Mouse (Mus musculus): ENCODE measurements around the gene Tbx19. TPM values are rescaled to one million over a fixed set of nuclear protein-coding genes. Genes with fewer than 3 reads are reported as not detected.

Tbx19 gene
- polyA plus RNA-seq, 1 experiment: not detected

- H3ac ChIP-seq (ENCODE audit: control insufficient read depth, insufficient read length, low read depth): no peak overlapping the region
- no peaks in the 10 kb centered on the region for H3K36me3 ChIP-seq (ENCODE audit: control insufficient read depth, insufficient read depth)
- no peak overlapping the region for H3K4me3 ChIP-seq (ENCODE audit: insufficient read depth, poor library complexity, severe bottlenecking)
- H3K79me2 ChIP-seq (ENCODE audit: control insufficient read depth, insufficient read depth): peaks cover 13% of the 10 kb centered on the region
- TF ChIP-seq MYOG (IDR thresholded peaks at IDR 0.05; ENCODE audit: control insufficient read depth, extremely low read depth, insufficient read length) (no peak), CTCF (IDR thresholded peaks at IDR 0.05; ENCODE audit: control insufficient read depth, insufficient read depth, insufficient read length) (no peak), MAX (IDR thresholded peaks at IDR 0.05) (no peak), FOSL1 (IDR thresholded peaks at IDR 0.05; ENCODE audit: insufficient read depth, low read length, poor library complexity, severe bottlenecking) (no peak), MYOD1 (IDR thresholded peaks at IDR 0.05; ENCODE audit: control insufficient read depth, insufficient read length, low read depth) (peak; percentile 89), USF1 (IDR thresholded peaks at IDR 0.05; ENCODE audit: low read depth) (no peak), CEBPB (IDR thresholded peaks at IDR 0.05; ENCODE audit: low read depth) (no peak)
- H3K27me3 ChIP-seq (ENCODE audit: control insufficient read depth, insufficient read depth, insufficient read length): no peaks in the 10 kb centered on the region
- H3K79me3 ChIP-seq (ENCODE audit: low read depth): peaks cover 7% of the 10 kb centered on the region
Measured at GRCm38 (mm10) chr1:165190571-165191273, 30.1 kb upstream of the Tbx19 start.

- peaks cover 7% of the 10 kb centered on the region for H3K79me3 ChIP-seq (ENCODE audit: low read depth)
- no peak overlapping the region for H3ac ChIP-seq (ENCODE audit: control insufficient read depth, insufficient read length, low read depth)
- H3K4me3 ChIP-seq (ENCODE audit: insufficient read depth, poor library complexity, severe bottlenecking): no peak overlapping the region
- peaks cover 13% of the 10 kb centered on the region for H3K79me2 ChIP-seq (ENCODE audit: control insufficient read depth, insufficient read depth)
- H3K27me3 ChIP-seq (ENCODE audit: control insufficient read depth, insufficient read depth, insufficient read length): no peaks in the 10 kb centered on the region
- H3K36me3 ChIP-seq (ENCODE audit: control insufficient read depth, insufficient read depth): no peaks in the 10 kb centered on the region
- TF ChIP-seq MYOD1 (IDR thresholded peaks at IDR 0.05; ENCODE audit: control insufficient read depth, insufficient read length, low read depth) (peak; percentile 56), CEBPB (IDR thresholded peaks at IDR 0.05; ENCODE audit: low read depth) (no peak), FOSL1 (IDR thresholded peaks at IDR 0.05; ENCODE audit: insufficient read depth, low read length, poor library complexity, severe bottlenecking) (no peak), MYOG (IDR thresholded peaks at IDR 0.05; ENCODE audit: control insufficient read depth, extremely low read depth, insufficient read length) (no peak), USF1 (IDR thresholded peaks at IDR 0.05; ENCODE audit: low read depth) (no peak), CTCF (IDR thresholded peaks at IDR 0.05; ENCODE audit: control insufficient read depth, insufficient read depth, insufficient read length) (no peak), MAX (IDR thresholded peaks at IDR 0.05) (no peak)
Measured at GRCm38 (mm10) chr1:165190068-165190467, 29.5 kb upstream of the Tbx19 start.

DNA sequence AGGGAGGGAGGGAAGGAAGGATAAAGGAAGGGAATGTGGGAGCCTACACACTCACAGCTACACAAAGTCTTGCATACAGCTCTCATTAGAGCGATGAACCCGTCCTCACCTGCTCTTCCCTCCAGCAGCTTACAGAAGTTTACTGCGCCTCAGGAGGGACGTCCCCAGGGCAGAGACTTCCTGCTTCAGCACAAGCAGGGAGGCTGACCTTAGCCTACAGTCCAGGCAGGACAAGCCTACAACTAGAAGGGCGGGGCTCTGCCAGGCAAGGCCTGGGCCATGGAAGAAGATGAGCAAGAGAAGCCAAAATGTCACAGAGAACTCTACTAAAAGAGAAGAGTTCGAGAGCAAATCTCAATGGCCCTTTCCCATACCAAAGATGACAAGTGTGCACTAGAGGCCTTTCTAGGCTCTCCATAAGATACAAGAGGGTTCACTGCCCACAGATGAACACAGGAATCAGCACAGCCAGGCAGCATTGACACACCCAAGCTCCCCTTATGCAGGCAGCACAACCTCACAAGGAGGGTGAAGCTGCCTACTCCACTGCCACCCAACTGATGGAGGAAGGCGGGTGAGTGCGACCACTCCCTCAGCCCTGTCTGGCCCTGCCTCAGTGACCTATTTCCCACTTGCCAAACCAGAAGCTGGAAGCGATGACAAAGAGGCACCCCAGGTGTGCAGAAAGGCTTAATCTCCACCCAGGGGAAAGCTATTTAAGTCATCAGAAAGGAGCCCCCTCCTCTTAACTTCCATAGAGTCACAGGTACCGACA, 28.4 kb upstream of the Tbx19 start:
- TF ChIP-seq CEBPB (IDR thresholded peaks at IDR 0.05; ENCODE audit: low read depth) (no peak), USF1 (IDR thresholded peaks at IDR 0.05; ENCODE audit: low read depth) (no peak), MAX (IDR thresholded peaks at IDR 0.05) (no peak), MYOD1 (IDR thresholded peaks at IDR 0.05; ENCODE audit: control insufficient read depth, insufficient read length, low read depth) (no peak), FOSL1 (IDR thresholded peaks at IDR 0.05; ENCODE audit: insufficient read depth, low read length, poor library complexity, severe bottlenecking) (no peak), CTCF (IDR thresholded peaks at IDR 0.05; ENCODE audit: control insufficient read depth, insufficient read depth, insufficient read length) (no peak), MYOG (IDR thresholded peaks at IDR 0.05; ENCODE audit: control insufficient read depth, extremely low read depth, insufficient read length) (no peak)
- peaks cover 13% of the 10 kb centered on the region for H3K79me2 ChIP-seq (ENCODE audit: control insufficient read depth, insufficient read depth)
- no peak overlapping the region for H3K4me3 ChIP-seq (ENCODE audit: insufficient read depth, poor library complexity, severe bottlenecking)
- H3ac ChIP-seq (ENCODE audit: control insufficient read depth, insufficient read length, low read depth): no peak overlapping the region
- no peaks in the 10 kb centered on the region for H3K36me3 ChIP-seq (ENCODE audit: control insufficient read depth, insufficient read depth)
- H3K27me3 ChIP-seq (ENCODE audit: control insufficient read depth, insufficient read depth, insufficient read length): no peaks in the 10 kb centered on the region
- H3K79me3 ChIP-seq (ENCODE audit: low read depth): peaks cover 7% of the 10 kb centered on the region

DNA sequence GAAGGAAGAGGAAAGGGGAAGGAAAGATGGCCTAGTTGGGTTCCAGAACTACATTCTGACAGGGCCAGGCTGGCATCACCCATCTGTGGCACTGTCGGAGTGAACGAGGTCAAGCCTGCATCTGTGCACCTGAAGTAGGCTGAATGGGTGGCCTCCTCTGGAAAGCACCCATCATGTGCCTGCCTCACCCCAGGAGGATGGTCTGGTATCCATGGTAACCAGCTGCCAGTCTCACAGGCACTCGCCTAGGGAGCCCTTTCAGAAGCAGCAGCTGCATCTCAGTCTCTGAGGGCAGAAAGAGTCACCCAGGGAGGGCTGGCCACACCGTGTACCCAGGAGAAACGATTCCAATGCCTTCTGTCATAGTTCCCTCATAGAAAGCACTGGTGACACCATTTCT, 26.8 kb upstream of the Tbx19 start:
- H3K4me3 ChIP-seq (ENCODE audit: insufficient read depth, poor library complexity, severe bottlenecking): no peak overlapping the region
- H3K79me2 ChIP-seq (ENCODE audit: control insufficient read depth, insufficient read depth): peaks cover 1% of the 10 kb centered on the region
- no peak overlapping the region for H3ac ChIP-seq (ENCODE audit: control insufficient read depth, insufficient read length, low read depth)
- no peaks in the 10 kb centered on the region for H3K36me3 ChIP-seq (ENCODE audit: control insufficient read depth, insufficient read depth)
- TF ChIP-seq USF1 (IDR thresholded peaks at IDR 0.05; ENCODE audit: low read depth) (no peak), FOSL1 (IDR thresholded peaks at IDR 0.05; ENCODE audit: insufficient read depth, low read length, poor library complexity, severe bottlenecking) (no peak), MYOD1 (IDR thresholded peaks at IDR 0.05; ENCODE audit: control insufficient read depth, insufficient read length, low read depth) (no peak), MAX (IDR thresholded peaks at IDR 0.05) (no peak), CTCF (IDR thresholded peaks at IDR 0.05; ENCODE audit: control insufficient read depth, insufficient read depth, insufficient read length) (no peak), CEBPB (IDR thresholded peaks at IDR 0.05; ENCODE audit: low read depth) (no peak), MYOG (IDR thresholded peaks at IDR 0.05; ENCODE audit: control insufficient read depth, extremely low read depth, insufficient read length) (no peak)
- peaks cover under 1% of the 10 kb centered on the region for H3K79me3 ChIP-seq (ENCODE audit: low read depth)
- no peaks in the 10 kb centered on the region for H3K27me3 ChIP-seq (ENCODE audit: control insufficient read depth, insufficient read depth, insufficient read length)

GRCm38 (mm10) chr1:165186491-165186890, 25.9 kb upstream of the Tbx19 start:
- no peak for TF ChIP-seq FOSL1 (IDR thresholded peaks at IDR 0.05; ENCODE audit: insufficient read depth, low read length, poor library complexity, severe bottlenecking)
- no peak for TF ChIP-seq CTCF (IDR thresholded peaks at IDR 0.05; ENCODE audit: control insufficient read depth, insufficient read depth, insufficient read length)
- TF ChIP-seq MYOG (IDR thresholded peaks at IDR 0.05; ENCODE audit: control insufficient read depth, extremely low read depth, insufficient read length): no peak
- no peak for TF ChIP-seq MYOD1 (IDR thresholded peaks at IDR 0.05; ENCODE audit: control insufficient read depth, insufficient read length, low read depth)
- TF ChIP-seq MAX (IDR thresholded peaks at IDR 0.05): no peak
- no peak for TF ChIP-seq USF1 (IDR thresholded peaks at IDR 0.05; ENCODE audit: low read depth)
- TF ChIP-seq CEBPB (IDR thresholded peaks at IDR 0.05; ENCODE audit: low read depth): no peak
- Histone ChIP-seq H3K27me3 (ENCODE audit: control insufficient read depth, insufficient read depth, insufficient read length) (no peaks in the 10 kb centered on the region), H3K79me3 (ENCODE audit: low read depth) (no peaks in the 10 kb centered on the region), H3K79me2 (ENCODE audit: control insufficient read depth, insufficient read depth) (no peaks in the 10 kb centered on the region), H3ac (ENCODE audit: control insufficient read depth, insufficient read length, low read depth) (no peak overlapping the region), H3K36me3 (ENCODE audit: control insufficient read depth, insufficient read depth) (no peaks in the 10 kb centered on the region), H3K4me3 (ENCODE audit: insufficient read depth, poor library complexity, severe bottlenecking) (no peak overlapping the region)

All from C2C12 (cell line).